Mouse (Mus musculus) embryonic fibroblast, embryonic 13.5 days (primary cell): Measurements from ENCODE around the gene Dok3. TPM values are rescaled to one million over a fixed set of nuclear protein-coding genes. Genes with fewer than 3 reads are reported as not detected.
A peak's percentile ranks its signal among the peaks of the same experiment; 100 is the strongest.

ENCODE experiments used
- H3K27ac ChIP-seq: 2 replicates; pipeline ENCODE4 v1.5.1; 2012; ENCODE audit warnings: low read length, control low read depth, inconsistent platforms; ENCODE audit not compliant: insufficient read depth
- H3K4me1 ChIP-seq: 2 replicates; pipeline ENCODE4 v1.6.1; 2011; ENCODE audit warnings: low read length; ENCODE audit not compliant: control insufficient read depth, insufficient read depth
- H3K4me3 ChIP-seq: 2 replicates; pipeline ENCODE4 v1.5.1; 2011; ENCODE audit warnings: mild to moderate bottlenecking, control low read depth, low read length; ENCODE audit not compliant: insufficient read depth
- CTCF ChIP-seq: IDR thresholded peaks from 2 replicates; pipeline ENCODE4 v1.5.1; 2011; ENCODE audit warnings: mild to moderate bottlenecking, control low read depth, low read length, moderate library complexity, borderline replicate concordance; ENCODE audit not compliant: insufficient read depth
- POLR2A ChIP-seq: IDR thresholded peaks from 2 replicates; pipeline ENCODE4 v1.6.1; 2011; ENCODE audit warnings: low read depth, mild to moderate bottlenecking, control low read depth, low read length, moderate library complexity
- polyA plus RNA-seq: library from polyadenylated mRNA; stranded (reverse); fragments of >200 nt; gene quantifications from 2 replicates; pipeline ENCODE4 v1.2.4, GENCODE M21; 2011; ENCODE audit warnings: low read depth; ENCODE audit not compliant: missing spikeins, insufficient read length

The Dok3 gene
- polyA plus RNA-seq, 1 experiment, result 0.79 TPM

GRCm38 (mm10) chr13:55525733-55526553 is 3.2 kb downstream of the Dok3 start:
- TF ChIP-seq CTCF (no peak), POLR2A (no peak)
- H3K27ac ChIP-seq, result no peak overlapping the region

DNA sequence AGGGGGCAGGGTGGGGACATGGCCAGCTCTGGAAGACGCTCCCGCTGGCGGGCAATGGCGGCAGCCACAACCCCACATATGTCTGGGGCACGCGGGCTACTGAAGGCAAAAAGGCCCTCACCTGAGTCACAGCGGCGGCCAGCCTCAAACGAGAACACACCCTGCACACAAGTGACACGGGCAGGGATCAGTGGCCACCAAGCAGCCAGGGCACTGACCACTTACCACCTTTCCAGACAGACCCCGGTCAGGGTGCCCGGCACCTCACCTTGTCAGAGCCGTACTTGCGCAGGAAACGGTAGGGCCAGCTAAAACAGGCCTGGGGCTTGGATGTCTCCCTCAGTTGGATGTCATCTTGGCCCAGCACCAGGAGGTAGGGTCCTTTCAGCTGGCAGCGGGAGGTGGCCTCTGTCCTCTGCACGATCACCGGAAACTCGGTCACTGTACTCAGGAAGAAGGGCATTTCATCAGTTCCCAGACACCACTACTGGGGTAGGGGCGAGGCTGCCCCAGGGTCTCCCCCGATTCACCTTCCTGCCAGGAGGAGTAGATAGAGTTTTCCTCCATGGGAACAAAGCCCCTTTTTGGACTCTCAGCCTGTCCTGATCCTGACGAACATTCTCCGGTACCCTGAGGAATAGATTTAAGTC is 5.0 kb downstream of the Dok3 start:
- Histone ChIP-seq H3K4me1 (no peaks in the 10 kb centered on the region), H3K4me3 (no peak overlapping the region), H3K27ac (no peak overlapping the region)
- no peak for TF ChIP-seq CTCF
- TF ChIP-seq POLR2A, result no peak

More at GRCm38 (mm10) chr13:55525733-55526553, 3.2 kb downstream of the Dok3 start:
- Histone ChIP-seq H3K4me3 (no peak overlapping the region), H3K4me1 (no peaks in the 10 kb centered on the region)

GRCm38 (mm10) chr13:55523278-55523677 is 5.8 kb downstream of the Dok3 start:
- H3K27ac ChIP-seq, result no peak overlapping the region
- H3K4me1 ChIP-seq, result no peaks in the 10 kb centered on the region
- TF ChIP-seq POLR2A (no peak), CTCF (no peak)
- H3K4me3 ChIP-seq, result no peak overlapping the region

- no peak overlapping the region for H3K4me3 ChIP-seq
- no peak overlapping the region for H3K27ac ChIP-seq
- TF ChIP-seq POLR2A, result no peak
- TF ChIP-seq CTCF, result no peak
- H3K4me1 ChIP-seq, result no peaks in the 10 kb centered on the region
Observed at GRCm38 (mm10) chr13:55522730-55523129, 6.4 kb downstream of the Dok3 start.

- TF ChIP-seq POLR2A (no peak), CTCF (no peak)
- Histone ChIP-seq H3K4me3 (no peak overlapping the region), H3K4me1 (no peaks in the 10 kb centered on the region), H3K27ac (no peak overlapping the region)
Observed at GRCm38 (mm10) chr13:55519606-55520005, 9.5 kb downstream of the Dok3 start.

- peak; percentile 80; the same call in 1 of the 2 replicates for TF ChIP-seq CTCF
- no peak for TF ChIP-seq POLR2A
- no peak overlapping the region for H3K27ac ChIP-seq
- no peak overlapping the region for H3K4me3 ChIP-seq
- no peaks in the 10 kb centered on the region for H3K4me1 ChIP-seq
Observed at GRCm38 (mm10) chr13:55516955-55517354, 12.1 kb downstream of the Dok3 start.

DNA sequence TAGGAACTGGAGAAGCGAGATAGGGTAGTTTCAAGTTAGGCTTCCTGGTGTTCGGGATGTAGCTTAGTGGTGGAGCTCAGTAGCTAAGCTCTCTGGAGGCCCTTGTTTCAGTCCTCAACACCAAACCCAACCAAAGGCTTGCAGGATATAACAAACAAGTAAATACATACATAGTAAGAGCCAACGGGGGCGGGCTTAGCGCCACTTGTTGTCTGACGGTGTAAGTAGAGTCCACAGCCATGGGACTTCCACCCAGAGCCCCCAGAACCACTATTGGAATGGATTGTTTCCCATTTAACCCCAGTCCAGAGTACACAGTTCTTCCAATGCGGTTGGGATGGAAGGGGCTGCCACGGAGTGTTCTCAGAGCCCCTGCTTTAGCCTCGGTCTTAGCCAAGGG is 15.3 kb downstream of the Dok3 start:
- H3K4me1 ChIP-seq, result peaks cover 12% of the 10 kb centered on the region
- no peak overlapping the region for H3K27ac ChIP-seq
- TF ChIP-seq CTCF, result no peak
- 0 out of 2 replicates have a peak overlapping the region, but pooled peaks have one; percentile 76 for H3K4me3 ChIP-seq

GRCm38 (mm10) chr13:55513111-55513748 is 15.9 kb downstream of the Dok3 start, which contains the start of gene Pdlim7:
TSS of gene Pdlim7 (minus strand) at chr13:55513676.
- Histone ChIP-seq H3K4me1 (peaks cover 16% of the 10 kb centered on the region), H3K4me3 (peak within 1 kb of the TSS; percentile 76), H3K27ac (peak within 1 kb of the TSS; percentile 92)
- TF ChIP-seq POLR2A (peak; percentile 98), CTCF (peak; percentile 60; the same call in 1 of the 2 replicates)

DNA sequence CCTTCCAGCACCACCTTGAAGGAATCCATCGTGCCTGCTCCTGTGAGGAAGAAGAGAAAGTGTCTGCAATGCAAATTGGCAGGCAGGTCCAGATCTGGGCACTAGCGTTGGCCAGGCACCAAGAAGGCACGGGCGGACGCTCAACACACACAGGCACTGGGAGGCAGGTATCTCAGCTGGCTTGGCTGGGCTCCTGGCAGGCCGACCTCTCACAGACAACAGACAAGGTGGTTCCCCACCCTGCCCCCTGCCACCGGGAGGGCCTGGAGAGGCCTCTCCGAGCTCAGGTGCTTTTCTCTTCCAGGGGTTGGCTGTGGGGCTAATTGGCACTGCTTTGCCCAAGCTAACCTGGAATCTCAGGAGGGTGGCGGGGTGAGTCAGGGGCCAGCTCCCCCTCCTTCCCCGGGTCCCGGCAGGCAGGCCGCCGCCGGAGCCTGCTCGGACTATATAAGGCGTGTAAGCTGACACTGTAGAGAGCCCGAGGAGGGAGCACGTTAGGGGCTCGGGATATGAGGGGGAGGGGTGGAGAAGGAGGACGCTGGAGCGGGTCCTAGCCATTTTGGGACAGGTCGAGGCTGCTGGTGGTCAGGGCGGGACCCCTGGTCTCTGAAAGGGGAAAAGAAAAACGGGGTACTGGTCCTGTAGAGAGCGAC is 16.6 kb downstream of the Dok3 start:
- peaks cover 16% of the 10 kb centered on the region for H3K4me1 ChIP-seq
- TF ChIP-seq CTCF, result no peak
- TF ChIP-seq POLR2A, result peak; percentile 27
- peak overlapping the region; percentile 92 for H3K27ac ChIP-seq
- peak overlapping the region; percentile 76 for H3K4me3 ChIP-seq
